Mouse (Mus musculus): ENCODE results near the gene Med23.

GRCm38 (mm10) chr10:24824621-24825020 is 45.2 kb upstream of the Med23 start:
- TF ChIP-seq POLR2A (IDR thresholded peaks at IDR 0.05; ENCODE audit: low read depth, low read length) (no peak), CTCF (conservative IDR thresholded peaks at IDR 0.05; ENCODE audit: insufficient read depth, insufficient read length, low read depth, low read length) (no peak)

Data from kidney, adult 2 months (tissue).